Mouse (Mus musculus) heart, embryonic 16.5 days (tissue): ENCODE data around the gene Slc22a8. TPM values are rescaled to one million over a fixed set of nuclear protein-coding genes. Genes with fewer than 3 reads are reported as not detected.
A peak's percentile ranks its signal among the peaks of the same experiment; 100 is the strongest.

Experiments
- ATAC-seq: fragments of 200-750 bp; cut with Nextera tagmentation; replicated peaks from 2 replicates; pipeline ENCODE4 v1.8.0; 2017; ENCODE audit warnings: moderate number of reproducible peaks; ENCODE audit not compliant: insufficient read depth, low FRiP score; ENCODE audit errors: extremely low read depth
- H3K27ac ChIP-seq: fragments of 300-500 bp; sonication (generic); 2 replicates; pipeline ENCODE4 v1.5.1; 2014; ENCODE audit warnings: mild to moderate bottlenecking, low read length, control low read depth, moderate library complexity
- H3K27me3 ChIP-seq: fragments of 300-500 bp; sonication (generic); 2 replicates; pipeline ENCODE4 v1.6.1; 2014; ENCODE audit warnings: low read length, mixed read lengths; ENCODE audit not compliant: control insufficient read depth, insufficient read depth
- H3K36me3 ChIP-seq: fragments of 300-500 bp; sonication (generic); 2 replicates; pipeline ENCODE4 v1.6.1; 2014; ENCODE audit not compliant: control insufficient read depth, insufficient read depth
- H3K4me1 ChIP-seq: fragments of 300-500 bp; sonication (generic); 2 replicates; pipeline ENCODE4 v1.6.1; 2014; ENCODE audit warnings: low read length, mixed read lengths; ENCODE audit not compliant: control insufficient read depth, insufficient read depth
- H3K4me2 ChIP-seq: fragments of 300-500 bp; sonication (generic); 2 replicates; pipeline ENCODE4 v1.6.1; 2014; ENCODE audit warnings: low read depth, mild to moderate bottlenecking, control low read depth, low read length
- H3K4me3 ChIP-seq: fragments of 300-500 bp; sonication (generic); 2 replicates; pipeline ENCODE4 v1.5.1; 2014; ENCODE audit warnings: mild to moderate bottlenecking, control low read depth, low read length
- H3K9ac ChIP-seq: fragments of 300-500 bp; sonication (generic); 2 replicates; pipeline ENCODE4 v1.6.1; 2014; ENCODE audit warnings: low read length, control low read depth
- H3K9me3 ChIP-seq: fragments of 300-500 bp; sonication (generic); replicated peaks from 2 replicates; pipeline ENCODE4 v1.6.1; 2016; ENCODE audit warnings: low read length; ENCODE audit not compliant: control insufficient read depth
- WGBS: fragments of 180-500 bp; shearing (Covaris S2); extraction: QIAGEN DNeasy Blood & Tissue Kit; methylation state at CpG from one replicate; pipeline ENCODE4 v1.1.7; 2014; 5-methylcytosine and 5-hydroxymethylcytosine counted together
- polyA plus RNA-seq: library from polyadenylated mRNA; unstranded; fragments of >200 nt; fragmentation: Nextera tagmentation; extraction: Ambion mirVana; gene quantifications from 2 replicates; pipeline ENCODE4 v1.2.1, GENCODE M21; 2015

The Slc22a8 gene
- 0.04 and 0.11 TPM in 2 replicates for polyA plus RNA-seq

DNA sequence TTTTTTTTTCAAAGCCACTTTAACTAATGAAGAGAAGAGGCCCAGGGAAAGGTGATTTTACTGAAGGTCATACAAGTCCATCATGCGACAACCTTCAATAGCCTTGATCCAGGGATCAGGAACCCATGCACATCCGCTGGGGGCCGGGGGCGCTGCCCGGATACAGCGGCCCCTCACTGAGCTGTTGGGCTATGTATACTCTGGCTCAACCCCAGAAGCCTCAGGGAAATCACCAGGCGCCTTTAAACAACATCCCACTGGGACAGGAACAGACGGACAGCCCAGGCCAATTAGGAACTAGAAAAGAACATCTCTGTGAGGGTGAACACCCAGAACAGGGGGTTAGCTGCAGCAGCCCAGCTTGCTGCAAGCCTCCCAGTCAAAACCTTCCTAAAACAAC is at the start of gene Slc22a8:
Gene Slc22a8, plus strand, starts transcription at position 301 of the 400 bp plus-strand sequence.
- H3K9ac ChIP-seq = no peak within 1 kb of the TSS
- no peak within 1 kb of the TSS for H3K4me2 ChIP-seq
- H3K4me3 ChIP-seq = no peak within 1 kb of the TSS
- no peaks in the 10 kb centered on the region for H3K36me3 ChIP-seq
- no peak within 1 kb of the TSS for H3K27ac ChIP-seq
- H3K4me1 ChIP-seq = no peaks in the 10 kb centered on the region
- WGBS = 68% methylated on average over 8 of the region's 8 CpGs
- ATAC-seq = 0 out of 2 replicates have a peak, but pooled peaks have one; percentile 18
- no peaks in the 10 kb centered on the region for H3K9me3 ChIP-seq
- no peaks in the 10 kb centered on the region for H3K27me3 ChIP-seq

DNA sequence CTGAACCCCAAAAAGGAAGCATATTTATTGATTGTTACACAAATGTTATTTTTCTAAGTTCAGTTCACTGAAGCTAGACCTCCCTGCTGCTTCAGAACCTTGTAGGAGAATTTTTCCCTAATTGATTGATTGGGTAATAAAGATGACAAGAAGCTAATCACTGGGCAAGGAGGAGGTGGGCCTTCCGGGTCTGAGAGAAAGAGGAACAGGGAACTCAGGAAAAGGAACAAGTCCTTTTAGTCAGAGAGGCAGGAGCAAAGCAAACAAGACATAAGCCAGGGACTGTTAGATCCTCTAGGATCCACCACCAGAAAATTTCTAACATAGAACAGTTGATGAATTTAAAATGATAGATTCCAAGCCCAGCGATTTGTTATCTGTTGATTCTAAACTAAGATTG is 32.2 kb upstream of the Slc22a8 start:
- no peaks in the 10 kb centered on the region for H3K36me3 ChIP-seq
- H3K4me3 ChIP-seq = no peak overlapping the region
- H3K27me3 ChIP-seq = no peaks in the 10 kb centered on the region
- no peak overlapping the region for H3K27ac ChIP-seq
- H3K9me3 ChIP-seq = no peaks in the 10 kb centered on the region
- no peak overlapping the region for H3K9ac ChIP-seq
- no peak for ATAC-seq
- no peak overlapping the region for H3K4me2 ChIP-seq
- 57% methylated on average over 2 of the region's 2 CpGs for WGBS
- no peaks in the 10 kb centered on the region for H3K4me1 ChIP-seq

DNA sequence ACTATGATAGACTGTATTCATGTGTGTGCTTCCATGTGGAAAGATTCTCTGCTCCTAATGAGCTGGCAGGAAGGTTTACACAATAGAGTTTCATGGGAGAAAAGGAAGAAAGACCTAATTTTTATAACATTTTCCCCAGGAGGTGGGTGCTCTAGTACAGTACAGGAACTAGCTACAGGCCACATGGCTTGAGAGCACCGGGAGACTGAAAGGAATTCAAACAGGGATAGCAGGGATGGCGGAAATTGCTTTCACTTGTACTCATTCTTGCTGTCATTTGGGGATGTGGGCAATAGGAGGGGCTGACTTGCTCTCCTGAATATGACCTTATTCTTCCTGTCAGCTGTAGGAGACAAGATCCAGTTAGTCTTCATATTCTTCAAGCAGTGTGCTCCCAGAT is 27.0 kb upstream of the Slc22a8 start:
- Histone ChIP-seq H3K9me3 (no peaks in the 10 kb centered on the region), H3K27ac (no peak overlapping the region), H3K9ac (no peak overlapping the region), H3K4me3 (no peak overlapping the region), H3K36me3 (no peaks in the 10 kb centered on the region), H3K27me3 (no peaks in the 10 kb centered on the region), H3K4me2 (no peak overlapping the region), H3K4me1 (peaks cover 3% of the 10 kb centered on the region; the same call in 1 of the 2 replicates)
- 48% methylated on average over 2 of the region's 2 CpGs for WGBS
- ATAC-seq = no peak

DNA sequence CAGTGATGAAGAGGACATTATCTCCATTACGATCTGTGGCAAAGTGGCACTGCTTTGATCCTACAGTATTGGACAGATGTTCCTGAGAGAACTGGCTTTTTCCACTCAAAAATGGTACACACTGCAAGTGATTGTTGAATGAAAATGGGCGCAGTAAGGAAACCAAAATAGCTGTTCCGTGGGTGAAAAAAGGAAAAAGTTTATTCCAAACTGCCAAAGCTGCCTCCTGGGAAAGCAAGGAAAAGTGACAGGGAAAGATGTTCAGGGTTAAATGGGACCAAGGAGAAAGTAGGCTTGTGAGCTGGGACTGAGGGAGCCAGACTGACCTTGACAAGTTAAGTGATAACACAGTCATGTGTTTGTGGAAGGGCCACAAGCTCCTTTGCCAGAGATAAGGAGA is 26.6 kb upstream of the Slc22a8 start:
- Histone ChIP-seq H3K36me3 (no peaks in the 10 kb centered on the region), H3K27me3 (no peaks in the 10 kb centered on the region), H3K4me2 (no peak overlapping the region), H3K27ac (no peak overlapping the region), H3K4me3 (no peak overlapping the region), H3K9ac (no peak overlapping the region), H3K4me1 (peaks cover 3% of the 10 kb centered on the region; the same call in 1 of the 2 replicates), H3K9me3 (no peaks in the 10 kb centered on the region)
- 57% methylated on average over 3 of the region's 3 CpGs for WGBS
- no peak for ATAC-seq

DNA sequence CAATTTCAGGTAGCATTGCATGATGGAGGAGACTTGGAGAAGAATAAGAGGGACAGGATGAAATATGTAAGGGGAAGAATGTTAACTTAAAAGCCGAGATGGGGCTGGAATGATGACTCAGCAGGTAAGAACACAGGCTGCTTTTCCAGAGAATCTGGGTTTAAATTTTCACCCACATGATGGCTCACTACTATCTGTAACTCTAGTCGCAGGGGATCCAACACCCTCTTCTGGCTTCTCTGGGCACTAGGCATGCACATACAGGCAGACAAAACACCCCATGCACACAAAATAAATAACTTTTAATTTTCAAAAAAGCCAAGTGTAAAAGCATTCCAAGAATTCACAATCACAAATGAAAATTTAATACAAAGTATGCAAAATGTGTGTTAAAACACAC is 25.8 kb upstream of the Slc22a8 start:
- Histone ChIP-seq H3K27me3 (no peaks in the 10 kb centered on the region), H3K27ac (no peak overlapping the region), H3K4me3 (no peak overlapping the region), H3K9me3 (no peaks in the 10 kb centered on the region), H3K36me3 (no peaks in the 10 kb centered on the region), H3K4me1 (peaks cover 3% of the 10 kb centered on the region), H3K9ac (no peak overlapping the region), H3K4me2 (no peak overlapping the region)
- 38% methylated on average over 2 of the region's 2 CpGs for WGBS
- no peak for ATAC-seq

DNA sequence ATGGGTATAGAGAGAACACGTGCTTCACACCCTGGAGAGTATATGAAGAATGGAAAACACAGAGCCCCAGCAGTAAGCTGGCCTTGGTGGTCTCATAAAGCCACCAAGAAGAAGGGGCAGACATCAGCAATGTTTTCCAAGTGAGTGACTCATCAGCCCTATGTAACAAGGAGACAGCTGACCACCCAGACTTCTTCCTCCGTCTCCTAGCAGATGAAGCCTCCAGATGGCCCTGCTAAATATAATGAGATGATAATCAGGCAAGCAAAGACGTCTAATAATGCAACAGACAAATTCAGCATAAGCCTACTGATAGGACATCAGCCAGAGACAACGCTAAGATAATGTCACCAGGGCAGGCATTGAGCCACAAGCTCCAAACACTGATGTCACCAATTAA is 25.1 kb upstream of the Slc22a8 start:
- WGBS = 47% methylated on average over 4 of the region's 4 CpGs
- Histone ChIP-seq H3K4me2 (no peak overlapping the region), H3K9ac (no peak overlapping the region), H3K4me3 (no peak overlapping the region), H3K27me3 (no peaks in the 10 kb centered on the region), H3K27ac (no peak overlapping the region), H3K4me1 (peaks cover 3% of the 10 kb centered on the region), H3K9me3 (no peaks in the 10 kb centered on the region), H3K36me3 (no peaks in the 10 kb centered on the region)
- no peak for ATAC-seq

DNA sequence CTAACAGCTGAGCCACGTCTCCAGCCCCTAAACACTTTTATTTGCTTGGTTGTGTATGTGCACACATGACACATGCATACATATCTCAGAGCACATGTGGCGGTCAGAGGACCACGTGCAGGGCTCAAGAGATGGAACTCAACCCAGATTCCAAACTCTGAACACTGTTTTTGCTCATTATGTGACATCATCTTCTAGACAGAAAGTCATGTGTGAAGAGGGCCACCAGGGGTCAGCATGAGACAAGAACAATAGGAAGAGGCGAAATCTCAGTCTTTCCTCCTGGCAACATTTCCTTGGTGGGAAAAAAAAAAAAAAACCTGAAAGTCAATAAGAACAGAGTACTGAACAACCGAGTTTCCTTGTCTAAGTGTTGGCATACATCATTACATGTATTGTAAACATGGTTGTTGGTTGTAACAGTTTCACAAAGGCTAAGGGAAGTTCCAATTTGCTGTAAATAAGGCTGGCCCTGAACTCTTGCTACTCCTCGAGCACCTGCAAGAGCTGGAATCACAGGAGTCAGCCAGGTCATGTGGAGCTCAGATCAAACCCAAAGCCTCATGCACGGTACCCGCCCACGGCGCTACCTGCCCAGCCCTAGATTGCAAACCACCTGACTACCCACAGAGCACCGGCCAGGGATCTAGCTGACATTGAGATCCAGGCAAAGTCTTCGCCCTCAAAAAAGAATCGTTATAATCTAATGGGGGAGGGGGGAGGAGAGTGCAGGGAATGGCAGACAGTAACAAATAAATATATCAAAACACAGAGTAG is 23.8 kb upstream of the Slc22a8 start:
- ATAC-seq = no peak
- Histone ChIP-seq H3K9ac (no peak overlapping the region), H3K4me3 (no peak overlapping the region), H3K27ac (no peak overlapping the region), H3K4me2 (no peak overlapping the region), H3K36me3 (no peaks in the 10 kb centered on the region), H3K27me3 (no peaks in the 10 kb centered on the region), H3K4me1 (peaks cover 7% of the 10 kb centered on the region), H3K9me3 (no peaks in the 10 kb centered on the region)
- 50% methylated on average over 13 of the region's 13 CpGs for WGBS

DNA sequence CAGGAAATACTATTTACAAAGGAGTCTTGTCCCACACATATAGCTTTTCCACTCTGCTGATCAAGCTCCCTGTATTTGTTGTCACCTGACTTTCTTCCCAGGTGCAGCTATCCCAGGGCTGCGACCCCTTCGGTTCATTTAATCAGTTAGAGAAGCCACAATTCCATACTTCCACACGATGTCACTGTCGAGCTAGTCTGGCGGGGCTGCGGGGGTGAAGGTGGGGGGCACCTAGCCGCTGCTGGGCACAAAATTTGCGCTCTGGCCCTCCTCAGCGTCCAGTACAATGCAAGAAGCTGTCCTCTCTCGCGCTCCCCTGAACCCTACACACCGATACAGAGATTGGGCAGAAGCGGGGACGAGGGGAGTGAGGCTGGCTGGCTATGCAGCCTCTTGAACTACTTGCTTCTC is 21.6 kb upstream of the Slc22a8 start:
- H3K4me1 ChIP-seq = peaks cover 8% of the 10 kb centered on the region
- peak overlapping the region; percentile 38 for H3K4me3 ChIP-seq
- H3K27me3 ChIP-seq = no peaks in the 10 kb centered on the region
- ATAC-seq = no peak
- no peak overlapping the region for H3K27ac ChIP-seq
- H3K9me3 ChIP-seq = no peaks in the 10 kb centered on the region
- H3K9ac ChIP-seq = peak overlapping the region; percentile 37; the same call in 1 of the 2 replicates
- 7% methylated on average over 14 of the region's 14 CpGs for WGBS
- H3K36me3 ChIP-seq = no peaks in the 10 kb centered on the region
- H3K4me2 ChIP-seq = peak overlapping the region; percentile 63

DNA sequence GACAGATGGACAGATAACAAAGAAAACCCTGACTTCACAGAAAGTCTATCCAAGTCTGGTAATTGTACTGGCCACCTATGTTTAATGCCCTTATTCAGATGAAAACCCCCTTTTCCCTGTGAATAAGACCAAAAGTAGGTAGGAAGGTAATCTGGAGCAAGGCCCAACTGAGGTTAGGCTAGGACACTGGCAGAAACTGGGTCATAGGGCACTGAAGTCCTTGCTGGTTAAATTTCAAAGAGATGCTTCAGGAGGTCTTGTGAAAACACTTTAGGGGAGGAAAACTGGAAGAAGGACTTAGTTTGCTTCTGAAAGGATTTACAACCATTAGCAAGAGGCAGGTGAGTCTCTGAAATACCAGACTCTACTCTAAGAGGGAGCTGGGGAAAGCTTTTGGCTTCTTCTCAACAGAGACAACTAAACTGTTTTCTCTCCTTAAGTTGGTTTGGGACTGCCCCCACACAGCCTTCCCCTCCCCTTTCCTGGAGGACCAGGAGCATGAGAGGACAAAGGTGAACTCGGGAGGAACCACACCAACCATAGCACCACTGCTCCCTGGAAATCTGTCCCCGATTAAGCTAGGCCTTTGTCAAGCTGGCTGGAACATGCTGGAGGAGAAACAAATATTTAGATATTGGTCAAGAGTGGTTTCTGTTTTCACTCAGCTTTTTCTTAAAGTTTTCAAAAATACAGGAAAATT is 20.6 kb upstream of the Slc22a8 start:
- Histone ChIP-seq H3K4me2 (no peak overlapping the region), H3K9ac (no peak overlapping the region), H3K27ac (no peak overlapping the region), H3K36me3 (no peaks in the 10 kb centered on the region), H3K4me1 (peaks cover 6% of the 10 kb centered on the region; the same call in 1 of the 2 replicates), H3K4me3 (no peak overlapping the region), H3K27me3 (no peaks in the 10 kb centered on the region), H3K9me3 (no peaks in the 10 kb centered on the region)
- 70% methylated on average over 2 of the region's 2 CpGs for WGBS
- no peak for ATAC-seq
